Mouse (Mus musculus) brain, embryonic 14.5 days (tissue): Measurements from ENCODE around the gene Cd99l2.

Experiments used
- CTCF ChIP-seq: fragments of 200-500 bp; IDR thresholded peaks from 2 replicates; pipeline ENCODE4 v1.5.1; 2012; ENCODE audit warnings: inconsistent platforms, mild to moderate bottlenecking, moderate library complexity, borderline replicate concordance; ENCODE audit not compliant: insufficient read depth, insufficient read length; ENCODE audit errors: extremely low read depth
- POLR2A ChIP-seq: fragments of 200-500 bp; IDR thresholded peaks from 2 replicates; pipeline ENCODE4 v1.6.1; 2012; ENCODE audit warnings: mild to moderate bottlenecking, inconsistent platforms, borderline replicate concordance; ENCODE audit not compliant: poor library complexity, insufficient read depth, insufficient read length, severe bottlenecking; ENCODE audit errors: extremely low read depth

DNA sequence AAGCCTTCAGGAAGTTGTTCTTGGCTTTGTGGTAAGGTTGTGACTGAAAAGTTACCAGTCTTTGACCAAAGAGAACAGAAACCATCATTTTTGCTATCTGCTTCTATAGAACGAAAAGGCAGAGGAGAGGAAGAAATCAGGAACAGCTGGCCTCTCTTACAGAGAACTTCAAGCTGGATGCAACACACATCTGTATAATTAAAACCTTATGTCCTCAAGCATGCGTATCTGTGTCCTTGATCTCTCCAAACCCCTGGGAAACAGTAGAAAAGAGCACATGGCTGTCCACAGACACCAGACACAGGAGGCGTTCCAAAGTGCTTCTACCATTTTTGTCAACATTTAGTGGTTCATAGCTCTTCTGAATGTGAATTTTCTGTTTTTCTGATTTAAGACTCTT is 16.7 kb downstream of the Cd99l2 start:
- TF ChIP-seq POLR2A (no peak), CTCF (no peak)
